Mouse (Mus musculus) midbrain, embryonic 10.5 days (tissue): ENCODE data around the gene Ifna5. TPM values are rescaled to one million over a fixed set of nuclear protein-coding genes. Genes with fewer than 3 reads are reported as not detected.

Experiments used
- DNase-seq: peaks from one replicate; pipeline ENCODE4 v3.0.0-alpha.2; 2017; ENCODE audit warnings: low spot score
- H3K27ac ChIP-seq: fragments of 300-500 bp; sonication (generic); replicated peaks from 2 replicates; pipeline ENCODE4 v1.5.1; 2016; ENCODE audit warnings: mild to moderate bottlenecking
- H3K27me3 ChIP-seq: fragments of 300-500 bp; sonication (generic); 2 replicates; pipeline ENCODE4 v1.6.1; 2016; ENCODE audit warnings: low read depth, mild to moderate bottlenecking; ENCODE audit not compliant: poor library complexity, severe bottlenecking
- H3K36me3 ChIP-seq: fragments of 300-500 bp; sonication (generic); 2 replicates; pipeline ENCODE4 v1.6.1; 2016; ENCODE audit warnings: mild to moderate bottlenecking, moderate library complexity
- H3K4me1 ChIP-seq: fragments of 300-500 bp; sonication (generic); 2 replicates; pipeline ENCODE4 v1.6.1; 2016
- H3K4me3 ChIP-seq: fragments of 300-500 bp; sonication (generic); 2 replicates; pipeline ENCODE4 v1.5.1; 2016; ENCODE audit warnings: mild to moderate bottlenecking, moderate library complexity
- H3K9me3 ChIP-seq: fragments of 300-500 bp; sonication (generic); replicated peaks from 2 replicates; pipeline ENCODE4 v1.6.1; 2016; ENCODE audit warnings: mild to moderate bottlenecking
- WGBS: fragments of 180-500 bp; shearing (Covaris S2); methylation state at CpG from one replicate; pipeline ENCODE4 v1.1.7; 2016; 5-methylcytosine and 5-hydroxymethylcytosine counted together
- polyA plus RNA-seq: library from polyadenylated mRNA; unstranded; fragments of >200 nt; fragmentation: Nextera tagmentation; extraction: Ambion mirVana; gene quantifications from 2 replicates; pipeline ENCODE4 v1.2.1, GENCODE M21; 2016

The Ifna5 gene
- polyA plus RNA-seq, 1 experiment from 2014 or later, result not detected

DNA sequence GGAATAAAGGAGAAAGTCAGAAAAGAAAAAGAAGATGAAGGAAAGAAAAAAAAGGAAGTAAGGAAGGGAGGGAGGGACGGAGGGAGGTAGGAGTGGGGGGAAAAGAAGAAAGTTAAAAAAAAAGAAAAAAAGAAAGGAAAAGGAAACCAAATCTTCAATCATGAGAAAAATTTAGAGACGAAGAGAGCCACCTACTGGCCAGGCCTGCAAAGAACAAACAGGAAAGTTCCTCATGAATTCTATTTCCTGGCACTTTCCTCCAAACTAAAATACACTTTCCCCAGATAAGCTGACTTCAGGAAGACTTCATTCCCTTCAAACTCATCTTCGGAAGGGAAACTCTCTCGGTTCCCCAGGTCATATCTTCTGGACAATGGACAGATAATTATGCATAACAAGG, 4.8 kb upstream of the Ifna5 start:
- 31% methylated on average over 4 of the region's 4 CpGs for WGBS
- no peak for DNase-seq

DNA sequence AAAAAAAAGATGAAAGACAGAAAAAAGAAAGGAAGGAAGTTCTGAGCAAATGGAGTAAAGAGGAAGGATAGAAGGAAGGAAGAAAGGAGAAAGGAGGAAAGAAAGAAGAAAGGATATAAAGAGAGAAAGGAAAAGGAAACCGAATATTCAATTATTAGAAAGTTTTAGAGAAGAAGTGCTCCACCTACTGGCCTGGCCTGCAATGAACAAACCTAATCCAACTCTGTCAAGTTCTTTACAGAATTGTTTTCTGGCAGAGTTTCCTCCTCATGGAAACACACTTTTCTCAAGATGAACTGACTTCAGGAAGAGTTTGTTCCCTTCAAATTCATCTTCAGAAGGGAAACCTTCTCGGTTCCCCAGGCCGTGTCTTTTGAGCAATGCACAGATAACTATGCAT, 3.5 kb downstream of the Ifna5 start:
- Histone ChIP-seq H3K27ac (no peak overlapping the region), H3K9me3 (no peaks in the 10 kb centered on the region), H3K4me1 (no peaks in the 10 kb centered on the region), H3K4me3 (no peak overlapping the region), H3K27me3 (no peaks in the 10 kb centered on the region), H3K36me3 (no peaks in the 10 kb centered on the region)
- 59% methylated on average over 3 of the region's 3 CpGs for WGBS
- DNase-seq, result no peak

More for the DNA sequence above, 4.8 kb upstream of the Ifna5 start:
- Histone ChIP-seq H3K27me3 (no peaks in the 10 kb centered on the region), H3K36me3 (no peaks in the 10 kb centered on the region), H3K9me3 (no peaks in the 10 kb centered on the region), H3K4me3 (no peak overlapping the region), H3K4me1 (no peaks in the 10 kb centered on the region), H3K27ac (no peak overlapping the region)

DNA sequence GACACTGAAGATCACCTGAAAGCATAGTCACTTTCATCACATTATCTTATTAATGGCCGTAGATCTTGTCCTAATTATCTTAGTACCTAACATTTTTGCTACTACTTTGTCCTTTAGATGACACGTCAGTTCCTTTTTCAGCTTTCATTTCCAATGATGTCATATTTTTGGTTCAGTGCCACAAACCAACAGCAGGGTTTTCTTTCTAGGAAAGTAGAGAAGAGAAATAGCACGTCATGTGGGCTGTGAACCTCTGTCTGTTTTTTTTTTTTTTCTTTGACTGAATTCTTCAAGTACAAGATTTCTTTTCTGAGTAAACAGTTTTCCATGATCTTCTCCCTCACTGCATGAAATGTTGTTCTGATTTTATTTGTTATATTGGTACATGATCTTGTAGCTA, 4.7 kb downstream of the Ifna5 start:
- no peak overlapping the region for H3K27ac ChIP-seq
- H3K4me3 ChIP-seq, result no peak overlapping the region
- WGBS, result 86% methylated on average over 3 of the region's 3 CpGs
- H3K27me3 ChIP-seq, result no peaks in the 10 kb centered on the region
- no peak for DNase-seq
- H3K9me3 ChIP-seq, result no peaks in the 10 kb centered on the region
- no peaks in the 10 kb centered on the region for H3K4me1 ChIP-seq
- no peaks in the 10 kb centered on the region for H3K36me3 ChIP-seq

DNA sequence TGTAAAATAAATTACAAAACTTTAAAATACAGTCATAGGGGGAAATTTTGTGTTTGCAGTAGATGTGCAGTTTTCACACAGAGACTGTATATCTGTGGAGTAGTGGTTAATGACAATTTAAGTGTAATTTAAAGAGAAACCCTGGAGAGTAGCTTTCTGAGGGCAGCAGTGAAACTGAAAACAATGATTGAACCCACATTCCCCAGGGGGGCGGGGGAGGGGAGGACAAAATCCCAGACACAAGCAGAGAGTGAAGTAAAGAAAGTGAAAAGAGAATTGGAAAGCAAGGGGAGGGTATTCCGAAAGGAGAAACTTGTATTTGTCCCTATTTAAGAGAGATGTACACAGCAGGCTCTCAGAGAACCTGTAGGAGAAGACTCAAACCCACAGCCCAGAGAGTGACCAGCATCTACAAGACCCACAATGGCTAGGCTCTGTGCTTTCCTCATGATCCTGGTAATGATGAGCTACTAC, 6.2 kb downstream of the Ifna5 start, which contains the start of gene Ifna4:
Ifna4 (plus strand) TSS at position 424 of the 474 bp plus-strand sequence.
- H3K4me1 ChIP-seq, result no peaks in the 10 kb centered on the region
- no peak within 1 kb of the TSS for H3K4me3 ChIP-seq
- H3K27ac ChIP-seq, result no peak within 1 kb of the TSS
- no peak for DNase-seq
- 49% methylated on average over 2 of the region's 2 CpGs for WGBS
- no peaks in the 10 kb centered on the region for H3K9me3 ChIP-seq
- no peaks in the 10 kb centered on the region for H3K27me3 ChIP-seq
- no peaks in the 10 kb centered on the region for H3K36me3 ChIP-seq

DNA sequence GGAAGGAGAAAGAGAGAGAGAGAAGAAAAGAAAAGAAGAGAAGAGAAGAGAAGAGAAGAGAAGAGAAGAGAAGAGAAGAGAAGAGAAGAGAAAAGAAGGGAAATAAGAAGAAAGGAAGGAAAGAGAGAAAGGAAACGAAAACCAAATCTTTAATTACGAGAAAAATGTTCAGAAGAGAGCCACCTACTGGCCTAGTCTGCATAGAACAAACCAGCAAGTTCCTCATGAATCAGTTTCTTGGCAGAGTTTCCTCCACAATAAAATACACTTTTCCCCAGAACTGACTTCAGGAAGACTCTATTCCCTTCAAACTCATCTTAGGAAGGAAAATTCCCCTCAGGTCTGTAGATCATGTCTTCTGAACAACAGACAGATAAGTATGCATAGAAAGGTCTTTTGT, 10.0 kb downstream of the Ifna5 start:
- 56% methylated on average over 2 of the region's 2 CpGs for WGBS
- no peak for DNase-seq
- Histone ChIP-seq H3K4me1 (no peaks in the 10 kb centered on the region), H3K9me3 (no peaks in the 10 kb centered on the region), H3K4me3 (no peak overlapping the region), H3K27ac (no peak overlapping the region), H3K36me3 (no peaks in the 10 kb centered on the region), H3K27me3 (0 out of 2 replicates have a peak, but pooled peaks cover 5% of the 10 kb centered on the region)

DNA sequence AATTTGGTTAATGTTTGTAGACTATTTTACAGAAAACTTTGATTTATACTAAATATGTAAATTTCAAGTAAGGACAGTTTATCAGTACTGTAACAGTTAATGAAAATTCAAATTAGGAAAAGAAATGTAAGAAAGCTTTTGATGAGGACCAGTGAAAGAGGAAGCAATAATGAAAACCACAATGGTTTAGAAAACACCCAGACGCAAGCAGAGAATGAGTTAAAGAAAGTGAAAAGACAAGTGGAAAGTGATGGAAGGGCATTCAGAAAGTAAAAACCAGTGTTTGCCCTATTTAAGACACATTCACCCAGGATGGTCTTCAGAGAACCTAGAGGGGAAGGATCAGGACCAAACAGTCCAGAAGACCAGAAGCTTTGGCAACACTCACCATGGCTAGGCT, 14.4 kb downstream of the Ifna5 start, which contains the start of gene Ifna1:
Ifna1 (plus strand) TSS at position 390 of the 400 bp plus-strand sequence.
- Histone ChIP-seq H3K9me3 (no peaks in the 10 kb centered on the region), H3K36me3 (no peaks in the 10 kb centered on the region), H3K4me1 (peaks cover 8% of the 10 kb centered on the region), H3K27ac (no peak within 1 kb of the TSS), H3K27me3 (0 out of 2 replicates have a peak, but pooled peaks cover 9% of the 10 kb centered on the region), H3K4me3 (no peak within 1 kb of the TSS)
- DNase-seq, result no peak
- 86% methylated on average over 1 of the region's 1 CpGs for WGBS

DNA sequence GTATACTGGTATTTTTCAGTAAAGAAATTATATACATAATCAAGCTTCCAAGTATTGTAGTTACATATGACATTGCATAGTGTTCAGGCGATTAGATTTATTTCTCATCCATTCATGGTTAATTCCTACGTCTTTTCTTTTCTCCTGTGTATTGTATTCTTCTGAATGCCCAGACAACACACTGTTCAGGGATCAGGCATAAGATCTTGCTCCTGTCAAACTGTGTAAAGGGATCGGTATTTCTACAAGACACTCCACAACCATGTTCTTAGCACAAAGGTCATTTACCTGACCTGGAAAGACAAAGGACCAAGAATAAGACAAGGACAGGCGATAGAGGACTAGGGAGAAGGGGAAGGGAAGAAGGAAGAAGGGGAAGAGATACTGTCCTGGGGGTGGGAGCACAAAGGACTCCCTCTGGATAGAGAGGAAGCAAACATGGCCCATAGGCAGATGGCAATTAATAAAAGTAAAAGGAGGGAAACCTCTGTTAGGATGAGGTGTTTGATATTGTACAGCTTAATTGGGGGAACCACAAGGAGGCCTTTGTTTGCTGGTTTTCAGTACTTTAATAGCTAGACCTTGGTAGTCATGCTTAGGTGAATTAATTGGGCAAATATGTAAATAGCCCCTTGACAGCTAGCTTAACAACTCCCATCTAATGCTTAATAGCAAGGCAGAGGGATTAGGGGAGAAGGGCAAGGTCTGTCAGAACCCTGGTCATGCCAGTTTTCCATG, 15.9 kb downstream of the Ifna5 start:
- H3K27ac ChIP-seq, result no peak overlapping the region
- H3K4me3 ChIP-seq, result no peak overlapping the region
- 0 out of 2 replicates have a peak, but pooled peaks cover 9% of the 10 kb centered on the region for H3K27me3 ChIP-seq
- no peak for DNase-seq
- WGBS, result 37% methylated on average over 4 of the region's 4 CpGs
- H3K9me3 ChIP-seq, result no peaks in the 10 kb centered on the region
- H3K36me3 ChIP-seq, result no peaks in the 10 kb centered on the region
- peaks cover 8% of the 10 kb centered on the region for H3K4me1 ChIP-seq

DNA sequence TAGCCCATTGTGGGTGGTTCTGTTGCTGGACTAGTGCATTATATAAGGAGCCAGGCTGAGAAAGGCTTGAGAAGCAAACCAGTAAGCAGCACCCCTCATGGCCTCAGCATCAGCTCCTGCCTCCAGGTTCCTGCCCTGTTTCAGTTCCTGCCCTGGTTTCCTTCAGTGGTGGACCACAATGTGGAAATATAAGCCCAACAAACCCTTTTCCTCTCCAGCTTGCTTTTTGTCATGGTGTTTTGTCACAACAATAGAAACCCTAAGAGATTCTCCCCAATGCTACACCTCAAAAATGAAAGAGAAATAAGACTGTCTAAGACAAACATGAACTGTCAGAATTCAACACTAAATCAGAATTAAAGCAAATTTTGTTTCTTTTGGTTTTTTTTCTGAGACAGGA, 23.9 kb downstream of the Ifna5 start:
- no peaks in the 10 kb centered on the region for H3K36me3 ChIP-seq
- H3K9me3 ChIP-seq, result no peaks in the 10 kb centered on the region
- no peak overlapping the region for H3K4me3 ChIP-seq
- H3K27me3 ChIP-seq, result peaks cover 14% of the 10 kb centered on the region; the same call in 1 of the 2 replicates
- DNase-seq, result no peak
- H3K4me1 ChIP-seq, result peaks cover 9% of the 10 kb centered on the region
- no peak overlapping the region for H3K27ac ChIP-seq

DNA sequence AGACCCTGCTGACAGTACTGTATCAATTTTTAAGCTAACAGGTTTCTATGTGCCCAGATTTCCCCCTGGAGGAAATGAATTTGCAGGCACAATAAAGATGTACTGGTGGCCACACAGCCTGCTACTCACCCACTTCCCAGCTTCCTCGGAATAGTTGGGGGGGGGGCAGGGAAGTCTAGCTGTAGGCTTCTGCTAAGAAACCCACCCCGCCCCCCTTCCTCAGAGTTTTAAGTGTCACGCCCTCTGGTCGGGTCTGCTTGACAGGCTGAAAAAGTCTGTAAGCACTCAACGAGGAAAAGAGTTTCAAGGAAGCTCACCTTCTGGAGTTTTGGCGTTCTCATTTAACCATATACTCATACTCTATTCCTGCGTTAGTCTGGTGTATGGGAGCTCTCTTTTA, 28.0 kb downstream of the Ifna5 start:
- Histone ChIP-seq H3K27ac (no peak overlapping the region), H3K36me3 (no peaks in the 10 kb centered on the region), H3K27me3 (peaks cover 38% of the 10 kb centered on the region), H3K4me3 (no peak overlapping the region), H3K9me3 (no peaks in the 10 kb centered on the region), H3K4me1 (peaks cover 20% of the 10 kb centered on the region)
- no peak for DNase-seq
- 7% methylated on average over 7 of the region's 7 CpGs for WGBS

DNA sequence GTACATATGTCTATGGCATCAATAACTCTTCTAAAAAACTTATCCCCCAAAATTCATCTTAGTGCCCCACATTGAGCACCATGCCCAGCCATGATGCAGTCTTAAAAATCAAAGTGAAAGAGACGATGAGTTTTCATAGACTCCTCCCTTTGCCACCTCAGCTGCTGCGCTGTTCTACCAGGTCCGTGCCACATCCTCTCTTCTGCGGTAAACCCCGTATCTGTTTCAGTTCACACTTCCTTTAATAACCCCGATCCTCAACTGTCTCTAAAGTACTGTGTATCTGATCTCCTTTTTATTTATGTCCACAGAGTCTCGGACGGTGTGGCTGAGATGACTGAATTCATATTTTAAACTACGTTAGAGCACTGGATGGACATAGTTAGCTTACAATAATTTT, 29.3 kb downstream of the Ifna5 start:
- no peak for DNase-seq
- H3K4me3 ChIP-seq, result no peak overlapping the region
- H3K9me3 ChIP-seq, result no peaks in the 10 kb centered on the region
- no peaks in the 10 kb centered on the region for H3K36me3 ChIP-seq
- H3K27ac ChIP-seq, result no peak overlapping the region
- H3K27me3 ChIP-seq, result peaks cover 46% of the 10 kb centered on the region
- 72% methylated on average over 9 of the region's 9 CpGs for WGBS
- peaks cover 20% of the 10 kb centered on the region for H3K4me1 ChIP-seq

DNA sequence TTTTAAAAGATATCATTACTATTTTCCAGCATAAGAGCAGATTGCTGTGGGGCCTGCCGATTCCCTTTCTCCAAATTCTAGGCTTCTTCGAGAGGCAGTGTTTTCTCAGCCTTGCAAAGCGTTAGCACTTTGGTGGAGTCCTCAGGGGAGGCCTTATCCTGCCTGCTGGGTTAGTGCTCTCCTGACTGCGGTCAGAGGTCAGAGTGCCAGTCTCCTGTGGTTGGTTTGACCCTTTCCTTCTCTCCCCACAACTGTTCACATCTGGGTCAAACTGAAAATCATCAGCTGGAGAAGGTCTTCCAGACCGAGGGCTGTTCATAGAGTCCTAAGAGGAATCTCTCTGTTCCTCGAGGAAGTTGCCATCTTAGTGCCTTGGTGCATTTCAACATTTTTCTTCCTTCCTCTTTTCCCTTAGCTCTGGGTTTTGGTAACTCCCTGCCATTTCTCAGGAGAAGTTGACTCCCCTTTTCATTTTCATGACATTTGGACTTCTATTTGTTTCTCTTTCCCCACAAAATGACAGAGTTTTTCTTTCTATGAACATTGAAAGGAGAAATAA, 29.8 kb downstream of the Ifna5 start:
- Histone ChIP-seq H3K4me1 (peaks cover 20% of the 10 kb centered on the region), H3K27me3 (peaks cover 46% of the 10 kb centered on the region), H3K36me3 (no peaks in the 10 kb centered on the region), H3K27ac (no peak overlapping the region), H3K4me3 (no peak overlapping the region), H3K9me3 (no peaks in the 10 kb centered on the region)
- no peak for DNase-seq
- 53% methylated on average over 6 of the region's 6 CpGs for WGBS

DNA sequence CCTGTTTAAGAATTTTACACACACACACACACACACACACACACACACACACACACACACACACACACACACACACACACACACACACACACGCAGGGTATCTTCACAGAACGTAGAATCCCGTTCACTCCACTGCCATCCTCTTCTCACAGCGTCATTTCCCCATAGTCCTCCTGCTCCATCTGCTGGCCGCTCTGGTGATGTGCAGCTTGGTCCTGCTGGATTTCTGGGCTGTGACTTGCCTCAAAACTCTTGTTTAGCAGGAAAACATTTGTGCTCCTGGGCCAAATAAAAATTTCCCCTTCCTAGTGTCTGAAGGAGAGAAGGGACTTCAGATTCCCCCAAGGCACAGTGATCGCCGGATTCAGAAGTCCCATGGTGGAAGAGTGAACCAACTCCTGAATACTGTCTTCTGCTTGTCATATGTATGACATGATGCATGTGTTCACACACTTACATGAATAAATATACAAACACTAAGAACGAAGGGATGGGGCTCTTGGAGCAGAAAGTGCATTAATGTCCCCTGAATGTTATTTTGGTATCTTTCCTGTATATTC, 32.1 kb downstream of the Ifna5 start:
- Histone ChIP-seq H3K4me3 (peak overlapping the region; percentile 69), H3K9me3 (no peaks in the 10 kb centered on the region), H3K27ac (no peak overlapping the region), H3K36me3 (no peaks in the 10 kb centered on the region), H3K27me3 (peaks cover 48% of the 10 kb centered on the region), H3K4me1 (peaks cover 20% of the 10 kb centered on the region)
- peak; percentile 80 for DNase-seq
- under 1% methylated on average over 8 of the region's 8 CpGs for WGBS
